27 mouse cellular contexts compared by ENCODE assay signal in genomic region chr11:46740886-46741285, GRCm38 (mm10). TPM values are rescaled to one million over a fixed set of nuclear protein-coding genes. Genes with fewer than 3 reads are reported as not detected.
DNase-seq lines count a peak whose midpoint lies in the region; ATAC-seq and TF ChIP-seq lines count a peak whose summit lies in the region.
"Had no signal": no experiment of that assay in that cellular context is flagged by ENCODE, and none has a peak within 500 bp of the region (broad histone marks: within the 10 kb centered on the region; RNA-seq: fewer than 3 reads in every experiment).

No protein-coding gene starts in this region.

- H3K4me2 ChIP-seq in hindbrain, embryonic 14.5 days (replicated peaks), result no peak overlapping the region
- H3K4me2 ChIP-seq: embryonic facial prominence, embryonic 13.5 days; embryonic facial prominence, embryonic 15.5 days; forebrain, embryonic 12.5 days had no signal

- POLR2A ChIA-PET in Patski (lab: Charles Lee), result no interaction called here

- no peaks in the 10 kb centered on the region for H3K27me3 ChIP-seq in Patski
- H3K27me3 ChIP-seq in splenic B cell, adult 2 months (ENCODE audit: control insufficient read depth, insufficient read depth, low read length, poor library complexity, severe bottlenecking), result no peaks in the 10 kb centered on the region
- no peaks in the 10 kb centered on the region for H3K27me3 ChIP-seq in hindbrain, embryonic 14.5 days (ENCODE audit: control insufficient read depth, insufficient read depth, low read length)
- H3K27me3 ChIP-seq: embryonic facial prominence, embryonic 13.5 days; embryonic facial prominence, embryonic 15.5 days; forebrain, embryonic 12.5 days had no signal

- in situ Hi-C loops in Patski (cut with MboI; ENCODE audit: low pct_unique_long_range_greater_than_20kb), result loop anchor here (10.0 kb wide), 1 partner anchor 46 kb away; no protein-coding TSS in a partner anchor

- DNase-seq in frontal cortex, adult 2 months (ENCODE audit: extremely low spot score in 1 of 2, low spot score in 1 of 2), result no peak
- DNase-seq in spleen, postnatal 36 days (ENCODE audit: low spot score in 2 of 2), result peak; percentile 18 to 19
- DNase-seq in spleen, postnatal 4 days (ENCODE audit: low spot score in 2 of 2), result no peak
- DNase-seq in Patski (ENCODE audit: low read depth, low spot score), result no peak
- peak; percentile 8 for DNase-seq in splenic B cell, adult 2 months (ENCODE audit: low read depth, low spot score)
- no peak for DNase-seq in urinary bladder, postnatal 10 days (ENCODE audit: low spot score)
- DNase-seq in hindbrain, embryonic 14.5 days (ENCODE audit: low spot score), result no peak
- DNase-seq: adrenal gland, adult 2 months; adrenal gland, postnatal 10 days; adrenal gland, postnatal 25 days; cerebellum, adult 11-12 months; cerebellum, adult 2 months; cerebellum, adult 9-10 months; cerebellum, postnatal 10 days; cerebellum, postnatal 25 days; embryo, embryonic 11 days had no signal

- CTCF ChIA-PET in Patski (lab: Charles Lee), result interaction anchor here (1.2 kb wide), 1 partner anchor 81 kb away, joined by 3 read pairs; no protein-coding TSS in a partner anchor

- H3K36me3 ChIP-seq in splenic B cell, adult 2 months (ENCODE audit: control insufficient read depth, insufficient read depth, low read length, poor library complexity, severe bottlenecking), result no peaks in the 10 kb centered on the region
- H3K36me3 ChIP-seq in hindbrain, embryonic 14.5 days (replicated peaks; ENCODE audit: control insufficient read depth, insufficient read depth), result no peaks in the 10 kb centered on the region
- H3K36me3 ChIP-seq: embryonic facial prominence, embryonic 13.5 days; embryonic facial prominence, embryonic 15.5 days; forebrain, embryonic 10.5 days; forebrain, embryonic 12.5 days; G1E had no signal

- H3K4me1 ChIP-seq in hindbrain, embryonic 14.5 days (replicated peaks; ENCODE audit: control insufficient read depth, insufficient read depth, low read length), result no peaks in the 10 kb centered on the region
- H3K4me1 ChIP-seq: embryonic facial prominence, embryonic 13.5 days; embryonic facial prominence, embryonic 15.5 days; forebrain, embryonic 10.5 days; forebrain, embryonic 12.5 days had no signal

- no peak overlapping the region for H3K27ac ChIP-seq in hindbrain, embryonic 14.5 days
- H3K27ac ChIP-seq: embryonic facial prominence, embryonic 13.5 days; embryonic facial prominence, embryonic 15.5 days; forebrain, embryonic 10.5 days; forebrain, embryonic 12.5 days had no signal

- 90% methylated on average over 4 of the region's 4 CpGs for WGBS in hindbrain, embryonic 14.5 days

- H3K9me3 ChIP-seq in hindbrain, embryonic 14.5 days (ENCODE audit: control insufficient read depth, low read length), result no peaks in the 10 kb centered on the region
- H3K9me3 ChIP-seq: embryonic facial prominence, embryonic 13.5 days; embryonic facial prominence, embryonic 15.5 days; forebrain, embryonic 10.5 days; forebrain, embryonic 12.5 days; G1E had no signal

- peak; percentile 34; the same call in 1 of the 2 replicates for ATAC-seq in frontal cortex, adult (ENCODE audit: low TSS enrichment)
- ATAC-seq in Patski, result peak; percentile 62
- ATAC-seq in hindbrain, embryonic 14.5 days (ENCODE audit: low FRiP score), result no peak
- ATAC-seq: forebrain, embryonic 14.5 days; forebrain, embryonic 16.5 days had no signal

- H3K4me3 ChIP-seq in hindbrain, embryonic 14.5 days (replicated peaks; ENCODE audit: low read length), result no peak overlapping the region
- H3K4me3 ChIP-seq: embryonic facial prominence, embryonic 13.5 days; embryonic facial prominence, embryonic 15.5 days; erythroblast, embryonic 14.5 days; forebrain, embryonic 10.5 days; forebrain, embryonic 12.5 days had no signal

- H3K9ac ChIP-seq in hindbrain, embryonic 14.5 days, result no peak overlapping the region
- H3K9ac ChIP-seq: embryonic facial prominence, embryonic 13.5 days; embryonic facial prominence, embryonic 15.5 days; forebrain, embryonic 12.5 days had no signal

- no peak for TF ChIP-seq CTCF in Patski (IDR thresholded peaks at IDR 0.05)

RNA-seq across cellular contexts. Expression of gene Havcr1, which starts 6.0 kb away (rescaled TPM):
- not detected in 2 replicates for polyA plus RNA-seq in frontal cortex, adult 2 months (2012; rRNA removed)
- polyA plus RNA-seq in Patski (2021), result 810 TPM
- polyA plus RNA-seq in hindbrain, embryonic 14.5 days (2014; fragmentation: Nextera tagmentation; extraction: Ambion mirVana), result not detected in 2 replicates
- polyA plus RNA-seq: adrenal gland, adult 2 months; C2C12; cerebellum, adult 2 months; embryonic facial prominence, embryonic 11.5 days; embryonic facial prominence, embryonic 13.5 days; erythroblast, embryonic 14.5 days; forebrain, embryonic 10.5 days; forebrain, embryonic 12.5 days; forebrain, embryonic 14.5 days; forebrain, embryonic 16.5 days; G1E had no signal

RNA-seq across cellular contexts. Expression of gene Timd2, which starts 34.0 kb away (rescaled TPM):
- polyA plus RNA-seq in frontal cortex, adult 2 months (2012; rRNA removed), result not detected in 2 replicates
- polyA plus RNA-seq in Patski (2021), result 9.1 TPM
- polyA plus RNA-seq in hindbrain, embryonic 14.5 days (2014; fragmentation: Nextera tagmentation; extraction: Ambion mirVana), result not detected in 2 replicates
- polyA plus RNA-seq: adrenal gland, adult 2 months; C2C12; cerebellum, adult 2 months; embryonic facial prominence, embryonic 11.5 days; embryonic facial prominence, embryonic 13.5 days; erythroblast, embryonic 14.5 days; forebrain, embryonic 12.5 days; G1E had no signal

Comparison
In these comparisons a context has a peak if more than half of its experiments do, and no peak if none do; other contexts are left out.
1. DNase-seq: peak in spleen, postnatal 36 days (2 of 2) and splenic B cell, adult 2 months (single experiment); none in frontal cortex, adult 2 months (0 of 2), spleen, postnatal 4 days (0 of 2), Patski (single experiment), urinary bladder, postnatal 10 days (single experiment) and hindbrain, embryonic 14.5 days (single experiment).
2. RNA of gene Havcr1, which starts 6.0 kb away (polyA plus RNA-seq): 810 TPM in Patski (single experiment); not detected in frontal cortex, adult 2 months and not detected in hindbrain, embryonic 14.5 days; every median in the first group is over 100 times any median in the second.
3. RNA of gene Timd2, which starts 34.0 kb away (polyA plus RNA-seq): 9.1 TPM in Patski (single experiment); not detected in frontal cortex, adult 2 months and not detected in hindbrain, embryonic 14.5 days; every median in the first group is over 10 times any median in the second.